Mouse (Mus musculus): Measurements from ENCODE around the gene Rhcg.

- TF ChIP-seq CTCF (IDR thresholded peaks at IDR 0.05; ENCODE audit: low read depth, low read length) (peak; percentile 54), GATA1 (IDR thresholded peaks at IDR 0.05; ENCODE audit: borderline replicate concordance, low read length) (no peak), TAL1 (conservative IDR thresholded peaks at IDR 0.05; ENCODE audit: low read depth, low read length) (no peak), POLR2AphosphoS5 (IDR thresholded peaks at IDR 0.05; ENCODE audit: insufficient replicate concordance, low read depth, low read length) (no peak), GATA2 (IDR thresholded peaks at IDR 0.05; ENCODE audit: borderline replicate concordance, low read depth, low read length) (no peak)
Measured at GRCm38 (mm10) chr7:79547092-79547491, 70.4 kb downstream of the Rhcg start.

Measured in G1E (cell line).